Mouse (Mus musculus): ENCODE measurements around the gene Esp16. TPM values are rescaled to one million over a fixed set of nuclear protein-coding genes. Genes with fewer than 3 reads are reported as not detected.
"Not testable (repeated sequence)": the region's sequence is repeated elsewhere in the genome, so short reads cannot be mapped to it uniquely, and the experiment has no call there.

Esp16 gene
- not detected in 2 replicates for polyA plus RNA-seq (2014; fragmentation: Nextera tagmentation; extraction: Ambion mirVana)

DNA sequence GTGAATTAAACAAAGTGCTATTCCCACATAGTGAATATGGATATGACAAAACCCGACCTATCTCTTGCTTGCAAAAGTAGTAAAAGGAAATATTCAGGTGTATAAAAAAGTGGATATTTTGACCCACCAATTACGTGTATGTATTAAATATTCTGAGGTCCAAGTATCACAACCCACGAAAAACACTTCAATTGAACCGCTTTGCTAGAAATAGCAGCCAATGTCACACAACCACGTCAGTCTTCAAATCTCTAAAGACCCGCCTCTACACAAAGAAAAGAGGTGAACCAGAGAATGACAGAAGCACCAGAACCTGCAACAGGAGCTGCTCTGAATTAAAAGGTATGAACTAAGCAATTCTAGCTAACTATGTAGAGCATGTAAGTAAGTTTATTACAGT, at the start of gene Esp16:
Esp16 (plus strand) TSS at position 301 of the 400 bp plus-strand sequence.
- H3K27ac ChIP-seq (replicated peaks in 1 of 2; ENCODE audit: control insufficient read depth in 1 of 2, insufficient read depth in 1 of 2, low read depth in 2 of 2, low read length in 2 of 2); H3K27me3 ChIP-seq (ENCODE audit: control insufficient read depth, insufficient read depth, low read length); H3K4me3 ChIP-seq (ENCODE audit: control insufficient read depth in 1 of 2, insufficient read depth in 1 of 2, low read depth in 1 of 2, low read length in 2 of 2); H3K4me2 ChIP-seq (ENCODE audit: low read length); H3K4me1 ChIP-seq (ENCODE audit: control insufficient read depth in 2 of 2, insufficient read depth in 2 of 2, low read length in 2 of 2); H3K9me3 ChIP-seq (ENCODE audit: control insufficient read depth, low read length); H3K9ac ChIP-seq (ENCODE audit: low read length); H3K36me3 ChIP-seq (ENCODE audit: control insufficient read depth, insufficient read depth, low read length); ATAC-seq (ENCODE audit: insufficient number of reproducible peaks, insufficient read depth, low FRiP score, low read depth): not testable (repeated sequence)
- 63% methylated on average over 6 of the region's 6 CpGs for WGBS

DNA sequence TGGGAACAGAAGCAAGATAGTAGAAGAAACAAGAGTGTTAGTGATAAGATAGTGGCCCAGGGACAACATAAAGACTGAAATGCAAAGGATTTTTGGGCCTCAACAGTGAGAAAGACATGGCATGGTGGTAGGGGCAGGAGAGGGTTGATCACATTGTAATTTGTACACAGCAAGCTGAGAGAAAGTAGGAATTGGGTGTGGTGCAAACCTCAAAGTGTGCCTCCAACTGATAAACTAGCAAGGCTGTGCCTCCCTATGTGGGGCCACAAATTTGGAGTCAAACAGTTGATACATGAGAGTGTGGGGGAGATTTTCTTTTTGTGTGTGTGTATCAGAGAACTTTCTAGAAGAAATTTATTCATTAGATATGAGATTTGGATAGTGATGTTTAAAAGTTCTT, 37.9 kb upstream of the Esp16 start:
- not testable (repeated sequence) for H3K4me2 ChIP-seq (ENCODE audit: low read length); H3K36me3 ChIP-seq (ENCODE audit: control insufficient read depth, insufficient read depth, low read length); ATAC-seq (ENCODE audit: insufficient number of reproducible peaks, insufficient read depth, low FRiP score, low read depth); H3K27me3 ChIP-seq (ENCODE audit: control insufficient read depth, insufficient read depth, low read length); H3K9ac ChIP-seq (ENCODE audit: low read length); H3K27ac ChIP-seq (replicated peaks in 1 of 2; ENCODE audit: control insufficient read depth in 1 of 2, insufficient read depth in 1 of 2, low read depth in 2 of 2, low read length in 2 of 2); H3K9me3 ChIP-seq (ENCODE audit: control insufficient read depth, low read length); H3K4me3 ChIP-seq (ENCODE audit: control insufficient read depth in 1 of 2, insufficient read depth in 1 of 2, low read depth in 1 of 2, low read length in 2 of 2); H3K4me1 ChIP-seq (ENCODE audit: control insufficient read depth in 2 of 2, insufficient read depth in 2 of 2, low read length in 2 of 2)

Other genes starting within 250 kb of the Esp16 start
- not detected in 2 replicates for gene Esp18, start 129.8 kb upstream of the Esp16 start, polyA plus RNA-seq (2014; fragmentation: Nextera tagmentation; extraction: Ambion mirVana)
- gene Esp15, start 104.8 kb downstream of the Esp16 start, polyA plus RNA-seq (2014; fragmentation: Nextera tagmentation; extraction: Ambion mirVana), result not detected in 2 replicates